Mouse (Mus musculus): ENCODE results near the gene Gm47959. TPM values are rescaled to one million over a fixed set of nuclear protein-coding genes. Genes with fewer than 3 reads are reported as not detected.

Gene Gm47959
- polyA plus RNA-seq, 1 experiment from 2014 or later = not detected

- Histone ChIP-seq H3K4me2 (replicated peaks; ENCODE audit: low read depth, low read length) (no peak within 1 kb of the TSS), H3K9ac (ENCODE audit: low read depth, low read length) (no peak within 1 kb of the TSS), H3K4me1 (replicated peaks; ENCODE audit: control insufficient read depth, insufficient read depth, low read length) (no peaks in the 10 kb centered on the region), H3K4me3 (ENCODE audit: low read depth, low read length) (no peak within 1 kb of the TSS), H3K27me3 (ENCODE audit: control insufficient read depth, insufficient read depth, low read length) (no peaks in the 10 kb centered on the region), H3K9me3 (ENCODE audit: control insufficient read depth, low read length) (no peaks in the 10 kb centered on the region), H3K36me3 (ENCODE audit: control insufficient read depth, insufficient read depth, low read length) (no peaks in the 10 kb centered on the region), H3K27ac (ENCODE audit: low read depth, low read length) (no peak within 1 kb of the TSS)
- 91% methylated on average over 2 of the region's 2 CpGs for WGBS
- no peak for ATAC-seq (ENCODE audit: low FRiP score)
- no peak for DNase-seq (ENCODE audit: low spot score)
Observed at GRCm38 (mm10) chr1:83042380-83042779, 42.0 kb downstream of the Gm47959 start, which contains the start of gene Krtap28-10. TSS of gene Krtap28-10 (minus strand) at chr1:83042480.

GRCm38 (mm10) chr1:83044882-83045427 lies 44.6 kb downstream of the Gm47959 start, which contains the start of gene Gm47969:
TSS of gene Gm47969 (plus strand) at chr1:83044932.
- Histone ChIP-seq H3K36me3 (ENCODE audit: control insufficient read depth, insufficient read depth, low read length) (no peaks in the 10 kb centered on the region), H3K27me3 (ENCODE audit: control insufficient read depth, insufficient read depth, low read length) (no peaks in the 10 kb centered on the region), H3K4me2 (replicated peaks; ENCODE audit: low read depth, low read length) (no peak within 1 kb of the TSS), H3K4me3 (ENCODE audit: low read depth, low read length) (no peak within 1 kb of the TSS), H3K9ac (ENCODE audit: low read depth, low read length) (no peak within 1 kb of the TSS), H3K27ac (ENCODE audit: low read depth, low read length) (no peak within 1 kb of the TSS), H3K4me1 (replicated peaks; ENCODE audit: control insufficient read depth, insufficient read depth, low read length) (no peaks in the 10 kb centered on the region), H3K9me3 (ENCODE audit: control insufficient read depth, low read length) (no peaks in the 10 kb centered on the region)
- 90% methylated on average over 5 of the region's 5 CpGs for WGBS
- ATAC-seq (ENCODE audit: low FRiP score) (no peak), DNase-seq (ENCODE audit: low spot score) (no peak)

Other genes starting within 250 kb of the Gm47959 start
- gene Tm4sf20, start 232.1 kb upstream of the Gm47959 start, polyA plus RNA-seq (2014; fragmentation: Nextera tagmentation; extraction: Ambion mirVana) = not detected in 2 replicates
- gene Gm47791, start 229.3 kb upstream of the Gm47959 start, polyA plus RNA-seq (2014; fragmentation: Nextera tagmentation; extraction: Ambion mirVana) = not detected in 2 replicates
- 47.2 and 54.4 TPM in 2 replicates for gene Agfg1, start 161.1 kb upstream of the Gm47959 start, polyA plus RNA-seq (2014; fragmentation: Nextera tagmentation; extraction: Ambion mirVana)
- gene A030005L19Rik, start 87.2 kb upstream of the Gm47959 start, polyA plus RNA-seq (2014; fragmentation: Nextera tagmentation; extraction: Ambion mirVana) = 0.20 TPM in 1 of 2 replicates, not detected in the other
- not detected in 2 replicates for gene A030014E15Rik, start 75.6 kb upstream of the Gm47959 start, polyA plus RNA-seq (2014; fragmentation: Nextera tagmentation; extraction: Ambion mirVana)
- not detected in 2 replicates for gene Gm6217, start 69.1 kb upstream of the Gm47959 start, polyA plus RNA-seq (2014; fragmentation: Nextera tagmentation; extraction: Ambion mirVana)
- not detected in 2 replicates for gene A030003K21Rik, start 57.2 kb upstream of the Gm47959 start, polyA plus RNA-seq (2014; fragmentation: Nextera tagmentation; extraction: Ambion mirVana)
- gene Gm7544, start 44.5 kb upstream of the Gm47959 start, polyA plus RNA-seq (2014; fragmentation: Nextera tagmentation; extraction: Ambion mirVana) = not detected in 2 replicates
- gene Gm47955, start 40.3 kb upstream of the Gm47959 start, polyA plus RNA-seq (2014; fragmentation: Nextera tagmentation; extraction: Ambion mirVana) = not detected in 2 replicates
- gene Slc19a3, start 37.9 kb downstream of the Gm47959 start, polyA plus RNA-seq (2014; fragmentation: Nextera tagmentation; extraction: Ambion mirVana) = 0.20 and 0.34 TPM in 2 replicates
- not detected in 2 replicates for gene Krtap28-10, start 41.9 kb downstream of the Gm47959 start, polyA plus RNA-seq (2014; fragmentation: Nextera tagmentation; extraction: Ambion mirVana)
- gene Gm47969, start 44.4 kb downstream of the Gm47959 start, polyA plus RNA-seq (2014; fragmentation: Nextera tagmentation; extraction: Ambion mirVana) = not detected in 2 replicates
- not detected in 2 replicates for gene A030005K14Rik, start 58.8 kb downstream of the Gm47959 start, polyA plus RNA-seq (2014; fragmentation: Nextera tagmentation; extraction: Ambion mirVana)
- gene Krtap28-13, start 60.4 kb downstream of the Gm47959 start, polyA plus RNA-seq (2014; fragmentation: Nextera tagmentation; extraction: Ambion mirVana) = not detected in 2 replicates
- not detected in 2 replicates for gene Ccl20, start 116.2 kb downstream of the Gm47959 start, polyA plus RNA-seq (2014; fragmentation: Nextera tagmentation; extraction: Ambion mirVana)
- gene Daw1, start 159.2 kb downstream of the Gm47959 start, polyA plus RNA-seq (2014; fragmentation: Nextera tagmentation; extraction: Ambion mirVana) = 0.63 and 0.83 TPM in 2 replicates

All from hindbrain, embryonic 11.5 days (tissue).